Mouse (Mus musculus) c-Kit-positive CD71-negative TER-119-negative erythroid progenitor cells, embryonic 14.5 days (primary cell): ENCODE measurements around the gene Il27ra.
A peak's percentile ranks its signal among the peaks of the same experiment; 100 is the strongest.

ENCODE experiments used
- DNase-seq: peaks from one replicate; pipeline ENCODE4 v3.0.0-alpha.2; 2013; ENCODE audit warnings: low read depth

Il27ra gene

DNA sequence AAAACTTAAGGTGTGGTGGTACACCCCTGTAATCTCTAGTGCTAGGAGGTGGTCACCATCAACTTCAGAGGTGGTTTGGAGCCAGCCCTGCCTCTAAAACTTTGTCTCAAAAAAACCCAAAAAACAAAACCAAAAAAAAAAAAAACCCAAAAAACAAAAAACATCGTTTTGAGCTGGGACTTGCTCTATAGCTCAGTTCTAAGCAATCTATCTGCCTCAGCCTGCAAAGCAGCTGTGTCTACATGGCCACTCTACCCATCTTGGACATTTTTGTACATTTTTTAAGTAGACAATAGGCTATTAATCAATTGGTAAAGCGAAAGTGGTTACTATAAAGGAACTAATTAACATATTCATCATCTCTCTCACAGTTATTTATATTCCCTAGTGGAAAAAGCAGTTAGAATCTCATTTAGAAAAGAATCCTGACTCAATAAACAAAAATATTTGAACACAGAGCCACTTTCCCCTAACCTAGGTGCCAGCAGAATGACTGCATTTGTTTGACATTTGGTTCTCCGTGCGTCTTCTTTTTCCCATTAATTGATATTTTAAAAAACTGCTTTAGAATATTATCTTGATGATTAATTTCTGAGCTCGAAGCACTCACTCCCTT, 23.2 kb upstream of the Il27ra start:
- no peak for DNase-seq

DNA sequence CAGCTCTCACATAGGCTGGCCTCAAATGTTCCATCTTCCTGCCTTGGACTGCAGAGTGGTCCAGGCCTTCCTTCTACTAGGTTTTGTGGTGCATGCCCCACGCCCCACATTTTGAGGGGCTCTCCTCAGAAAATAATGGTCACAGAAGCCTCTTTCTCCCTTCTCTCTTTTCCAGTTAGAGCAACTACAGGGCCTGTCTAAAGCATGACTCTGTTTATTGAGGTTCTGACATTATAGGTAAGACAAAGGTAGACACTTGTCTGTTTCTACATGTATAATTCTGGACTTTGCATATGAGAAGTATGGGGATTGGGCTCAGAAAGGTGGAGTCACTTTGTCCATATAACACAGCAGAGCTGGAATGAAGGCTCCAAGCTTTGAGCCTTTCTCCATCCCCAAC, 22.6 kb upstream of the Il27ra start, which contains the start of gene Gm10643:
Gene Gm10643, minus strand, starts transcription at position 101 of the 400 bp plus-strand sequence.
- no peak for DNase-seq

DNA sequence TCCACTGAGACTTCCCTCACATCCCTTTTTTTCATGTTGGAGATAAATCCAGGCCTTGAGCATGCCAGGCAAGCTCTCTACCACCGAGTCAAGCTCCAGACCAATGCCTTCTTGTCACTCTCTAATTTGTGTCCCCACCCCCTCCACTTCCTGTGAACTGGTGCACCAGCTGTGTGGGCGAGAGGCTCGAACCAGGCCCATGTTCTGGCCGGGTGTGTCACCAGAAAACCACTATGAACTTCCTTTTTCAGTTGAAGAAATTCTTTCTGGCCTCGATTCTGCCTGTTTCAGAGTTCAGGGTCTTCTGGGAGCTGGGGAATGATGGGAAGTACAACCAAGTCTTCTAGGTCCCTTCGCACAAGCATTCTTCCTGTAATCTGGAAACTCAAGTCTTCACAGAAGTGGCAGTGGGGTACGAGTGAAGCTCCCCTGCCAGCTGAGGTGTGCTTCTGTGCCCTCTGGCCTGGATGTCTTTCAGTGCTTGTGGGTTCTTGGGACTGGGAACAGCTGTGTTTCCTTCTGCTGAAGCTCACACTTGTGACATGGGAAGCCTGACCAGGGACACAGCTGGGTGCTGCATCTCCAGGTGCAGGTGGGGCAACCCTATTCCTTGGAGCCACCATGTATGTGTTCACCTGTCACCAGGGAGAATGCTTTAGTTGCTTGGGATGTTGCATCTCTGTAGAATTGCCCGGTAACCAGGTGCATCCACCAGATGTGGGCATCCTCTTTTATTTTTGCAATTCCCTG, 21.6 kb upstream of the Il27ra start:
- DNase-seq: no peak

DNA sequence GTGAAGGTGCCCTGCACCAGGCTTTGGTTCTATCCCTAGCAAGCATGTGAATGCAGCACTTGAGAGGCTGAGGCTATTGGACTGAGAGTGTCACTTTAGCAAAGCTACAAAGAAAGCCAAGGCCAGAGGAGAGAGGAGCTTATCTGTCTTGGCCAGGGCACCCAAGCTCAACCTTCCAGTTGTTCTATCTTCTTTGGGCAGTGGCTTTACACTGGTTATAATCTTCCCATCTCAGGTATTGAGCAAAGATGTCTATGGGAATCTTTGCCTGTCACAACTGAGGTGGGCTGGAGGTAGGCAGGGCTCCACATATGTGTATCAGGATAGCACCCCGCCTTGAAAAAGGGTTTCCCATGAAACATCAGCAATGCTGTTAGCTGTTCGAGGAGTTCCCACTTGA, 17.9 kb upstream of the Il27ra start:
- DNase-seq: no peak

DNA sequence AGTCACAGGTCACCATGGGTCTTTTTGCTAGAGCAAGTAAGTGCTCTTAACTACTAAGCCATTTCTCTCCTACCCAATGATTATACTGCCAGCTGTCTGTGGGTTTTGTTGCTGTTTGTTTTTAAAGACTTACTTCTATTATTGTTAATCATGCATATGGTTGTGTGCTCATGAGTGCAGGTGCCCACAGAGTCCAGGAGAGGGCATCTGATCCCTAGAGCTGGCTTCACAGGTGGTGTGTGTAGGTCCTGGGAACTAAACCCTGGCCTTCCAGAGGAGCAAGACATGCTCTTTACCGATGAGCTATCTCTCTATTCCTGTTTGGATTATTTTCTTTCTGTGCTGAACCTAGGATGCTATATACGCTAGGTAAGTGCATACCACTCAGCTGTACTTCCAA, 16.8 kb upstream of the Il27ra start:
- DNase-seq: no peak

DNA sequence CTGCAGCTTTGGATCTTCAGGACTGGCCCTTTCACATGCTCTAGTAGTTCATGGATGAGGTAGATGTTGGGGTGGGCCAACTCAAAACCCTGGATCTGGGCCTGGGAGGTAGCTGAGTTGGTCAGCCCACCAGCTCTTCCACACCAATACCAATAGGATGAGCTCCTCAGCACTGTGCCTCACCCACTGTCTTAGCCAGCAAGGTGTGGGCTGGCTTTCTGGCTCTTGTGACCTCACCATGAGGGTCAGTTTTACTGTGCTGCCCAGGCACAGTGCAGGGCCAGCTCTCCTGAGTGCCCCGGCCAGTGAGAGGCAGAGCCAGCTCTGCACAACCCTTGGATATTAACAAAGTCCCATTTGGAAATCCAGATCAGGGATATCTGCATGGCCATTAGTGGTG, 15.4 kb upstream of the Il27ra start:
- DNase-seq: no peak

DNA sequence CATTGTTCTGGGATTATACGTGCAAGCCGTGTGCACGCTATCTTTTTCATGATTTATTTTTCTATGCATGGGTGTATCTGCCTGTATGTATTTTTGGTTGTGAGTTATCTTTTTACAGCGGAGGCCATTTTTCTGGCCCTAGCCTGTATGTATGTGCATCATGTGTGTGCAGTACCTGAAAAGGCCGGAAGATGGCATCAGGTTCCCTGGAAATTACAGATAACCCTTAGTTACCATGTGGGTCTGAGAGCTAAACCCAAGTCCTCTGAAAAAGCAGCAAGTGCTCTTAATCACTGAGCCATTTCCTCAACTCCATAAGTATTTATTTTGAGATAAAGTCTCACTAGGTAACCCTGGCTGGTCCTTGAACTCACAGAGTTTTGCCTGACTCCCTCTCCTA, 10.8 kb upstream of the Il27ra start:
- no peak for DNase-seq

DNA sequence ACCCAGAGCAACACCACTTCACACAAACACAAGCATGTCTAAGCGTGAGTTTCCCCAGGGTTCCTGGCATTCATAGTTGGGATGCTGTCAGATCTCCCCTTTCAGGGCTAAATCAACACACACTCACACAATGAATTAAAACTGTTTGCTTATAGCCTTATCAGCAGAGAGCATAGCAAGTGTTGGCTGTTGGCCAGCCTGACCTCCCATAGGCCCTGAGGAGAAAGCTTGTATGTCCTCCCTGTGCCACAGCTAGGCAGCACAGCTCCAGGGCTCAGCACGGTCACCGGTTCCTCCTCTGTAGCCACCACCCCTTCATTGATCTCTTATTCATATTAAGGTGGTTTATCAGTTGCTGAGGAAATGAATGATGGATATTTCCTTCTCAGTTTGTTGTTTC, 10.4 kb upstream of the Il27ra start:
- no peak for DNase-seq

DNA sequence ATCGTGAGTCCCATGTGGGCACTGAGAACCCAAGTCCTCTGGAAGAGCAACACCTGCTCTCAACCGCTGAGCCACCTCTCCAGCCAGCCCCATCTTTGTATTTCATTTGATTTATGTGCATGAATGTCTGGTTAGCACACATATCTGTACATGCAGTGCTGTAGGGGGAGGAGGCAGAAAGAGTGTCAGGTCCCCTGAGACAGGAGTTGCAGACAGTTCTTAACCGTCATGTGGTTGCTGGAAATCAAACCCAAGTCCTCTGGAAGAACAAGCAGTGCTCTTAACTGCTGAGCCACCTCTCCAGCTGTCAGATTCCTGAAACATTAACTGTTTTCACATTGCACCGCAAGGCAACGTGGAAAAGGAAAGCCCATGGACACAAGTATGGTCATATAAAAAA, 5.8 kb upstream of the Il27ra start:
- no peak for DNase-seq

DNA sequence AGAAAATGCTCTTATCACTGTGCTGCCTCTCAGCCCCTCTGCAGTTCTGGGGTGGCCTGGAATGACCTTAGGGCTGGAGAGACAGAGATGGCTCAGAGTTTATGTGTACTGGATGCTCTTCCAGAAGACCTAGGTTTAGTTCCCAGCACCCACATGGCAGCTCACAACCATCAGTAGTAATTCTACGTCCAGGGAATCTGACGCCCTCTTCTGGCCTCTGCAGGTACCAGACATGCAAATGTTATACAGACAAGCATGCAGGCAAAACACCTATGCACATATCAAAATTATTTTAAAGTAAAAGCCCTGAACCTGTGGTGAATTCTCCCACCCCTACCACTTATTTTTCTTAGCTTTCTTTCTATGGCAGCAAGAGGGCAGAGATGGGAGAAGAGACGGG, 4.1 kb upstream of the Il27ra start:
- DNase-seq: no peak

DNA sequence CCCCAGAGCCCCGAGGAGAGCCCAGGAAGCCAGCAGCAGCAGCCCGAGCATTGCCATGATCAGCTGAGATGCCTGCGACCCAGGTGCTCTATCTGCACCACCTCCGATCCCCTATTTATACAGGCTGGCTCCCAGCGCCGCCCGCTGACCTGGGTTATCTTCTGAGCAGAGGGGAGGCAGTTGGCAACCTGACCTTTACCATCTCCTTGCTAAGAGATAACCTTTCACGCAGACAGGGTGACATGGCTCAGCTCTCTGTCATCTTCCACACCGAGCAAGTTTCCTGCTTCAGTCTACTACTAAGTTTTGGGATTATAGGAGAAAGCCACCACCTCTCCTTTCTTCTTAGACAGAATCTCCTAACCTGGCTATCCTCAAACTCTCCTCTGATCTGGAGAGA, 2.5 kb upstream of the Il27ra start, which contains the start of gene Rln3:
Gene Rln3, minus strand, starts transcription at position 101 of the 400 bp plus-strand sequence.
- no peak for DNase-seq

DNA sequence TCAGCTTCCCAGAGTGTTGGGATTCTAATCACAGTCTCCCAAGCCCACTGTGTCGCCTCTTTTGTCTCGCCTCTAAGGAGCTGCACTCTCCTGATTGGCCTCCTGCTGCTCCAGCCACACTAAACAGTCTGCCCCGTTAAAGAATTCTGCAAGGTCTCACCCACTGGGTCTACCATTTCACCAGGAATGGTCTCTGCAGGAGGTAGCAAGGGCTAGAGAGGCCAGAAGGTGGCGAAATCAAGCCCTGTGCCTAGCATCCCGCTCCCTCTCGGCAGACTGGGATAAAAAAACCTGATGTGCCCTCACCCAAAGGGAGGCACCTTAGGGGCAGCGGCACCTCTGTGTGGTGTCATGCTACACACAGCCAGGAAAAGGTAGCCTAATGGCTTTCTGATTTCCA, 1.7 kb upstream of the Il27ra start:
- no peak for DNase-seq

DNA sequence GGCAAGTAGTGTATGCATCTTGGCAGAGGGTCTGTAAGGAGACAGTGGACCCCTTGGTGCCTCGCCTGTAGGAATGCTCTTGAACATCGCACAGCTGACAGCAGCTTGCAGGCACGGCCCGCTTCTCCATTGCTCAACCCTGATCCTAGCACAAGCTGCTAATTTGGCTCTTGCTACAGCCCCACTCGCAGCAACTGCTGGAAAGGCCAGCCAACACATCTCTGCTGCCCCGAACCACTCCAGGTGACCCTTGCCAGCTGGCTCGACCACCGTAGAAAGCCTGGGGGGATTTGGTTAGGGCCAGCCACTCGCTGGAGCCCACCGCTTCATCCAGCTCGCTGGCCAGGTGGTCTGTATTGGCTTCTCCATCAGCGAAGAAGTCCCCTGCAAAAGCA, 556 bp upstream of the Il27ra start:
- DNase-seq: no peak

DNA sequence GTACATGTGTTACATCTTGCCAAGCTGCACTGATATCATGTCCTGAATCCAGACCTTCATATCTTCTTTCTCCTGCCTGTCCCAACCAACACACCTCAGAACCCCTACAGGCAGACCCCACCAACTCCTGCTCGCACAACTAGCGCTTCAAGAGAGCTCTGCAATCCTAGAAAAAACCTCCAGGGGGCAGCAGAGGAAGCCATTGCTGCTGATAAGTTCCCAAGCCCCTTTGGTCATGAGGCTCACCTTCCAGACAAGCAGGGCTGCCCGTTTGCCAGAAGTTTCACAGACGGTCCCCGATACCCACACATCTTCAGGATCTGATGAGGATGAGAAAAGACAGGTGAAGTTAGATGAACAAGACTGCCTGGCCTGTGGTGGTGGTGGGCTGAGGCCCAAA, 3.3 kb downstream of the Il27ra start:
- peak; percentile 78 for DNase-seq

DNA sequence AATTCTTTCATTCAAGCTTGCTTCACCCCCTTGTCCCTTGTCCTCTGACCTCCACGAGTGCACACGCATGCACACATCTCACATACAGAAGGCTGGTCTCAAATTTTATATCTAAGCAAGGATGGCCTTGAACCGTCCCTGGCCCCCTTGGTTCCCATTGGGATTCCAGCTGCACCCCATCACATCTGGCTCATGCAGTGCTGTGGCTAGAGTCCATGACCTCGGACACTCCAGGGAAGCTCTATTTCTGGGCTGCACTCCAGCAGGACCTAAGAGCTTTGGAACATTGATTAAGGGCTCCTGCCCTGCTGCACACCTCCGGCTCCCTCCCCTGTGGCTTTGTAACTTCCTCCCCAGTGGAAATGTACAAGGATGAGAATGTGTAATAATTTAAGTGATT, 4.4 kb downstream of the Il27ra start:
- no peak for DNase-seq

DNA sequence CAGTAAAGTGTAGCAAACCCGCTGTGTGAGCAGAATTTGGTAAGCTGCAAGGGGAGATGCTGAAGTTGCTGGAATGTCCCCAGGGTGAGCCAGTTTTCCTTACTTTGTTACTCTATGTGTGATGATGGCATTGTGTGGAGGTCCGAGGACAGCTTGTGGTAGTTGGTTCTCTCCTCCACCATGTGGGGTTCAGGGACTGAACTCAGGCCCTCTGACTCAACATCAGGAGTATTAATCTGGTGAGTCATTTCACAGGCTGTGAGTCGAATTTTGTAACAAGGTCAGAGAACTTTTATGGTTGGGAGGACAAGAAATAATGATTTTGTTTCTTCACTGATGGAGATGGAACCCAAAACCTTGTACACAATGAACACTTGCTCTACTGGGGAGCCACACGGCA, 9.6 kb downstream of the Il27ra start:
- no peak for DNase-seq

DNA sequence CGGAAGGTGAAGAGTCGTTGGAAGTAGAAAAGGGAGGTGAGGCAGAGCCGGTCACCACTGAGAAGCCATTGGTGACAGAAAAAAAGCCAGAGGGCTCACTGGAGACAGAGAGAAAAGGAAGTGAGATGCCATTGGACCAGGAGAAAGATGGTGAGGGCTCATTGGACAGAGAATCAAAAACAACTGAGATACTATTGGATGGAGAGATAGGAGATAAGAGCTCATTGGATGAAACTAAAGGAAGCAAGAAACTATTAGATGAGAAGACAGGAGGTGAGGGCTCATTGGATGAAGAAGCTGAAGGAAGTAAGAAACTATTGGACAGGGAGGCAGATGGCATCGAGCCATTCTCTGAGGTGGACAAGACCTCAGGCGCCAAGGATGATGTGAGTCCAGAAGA, 13.1 kb downstream of the Il27ra start:
- DNase-seq: no peak

DNA sequence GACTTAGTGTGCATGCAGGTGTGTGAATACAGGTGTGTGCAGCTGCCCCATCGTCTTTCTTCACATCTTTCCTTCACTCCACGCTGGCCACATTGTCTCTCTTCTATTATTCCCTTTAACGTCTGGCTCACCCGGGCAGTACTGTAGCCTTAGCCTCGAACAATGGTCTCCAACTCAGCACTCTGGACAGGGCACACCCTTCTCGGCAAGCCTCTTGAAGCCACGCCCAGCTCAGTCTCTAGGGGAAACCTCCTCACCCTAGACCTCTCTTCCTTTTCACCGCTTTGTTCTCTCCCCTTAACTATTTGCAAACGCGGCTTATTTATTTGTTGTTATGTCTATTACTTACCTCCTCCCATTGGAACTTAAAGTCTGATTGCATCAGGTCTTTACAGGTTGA, 14.9 kb downstream of the Il27ra start:
- DNase-seq: peak; percentile 49

DNA sequence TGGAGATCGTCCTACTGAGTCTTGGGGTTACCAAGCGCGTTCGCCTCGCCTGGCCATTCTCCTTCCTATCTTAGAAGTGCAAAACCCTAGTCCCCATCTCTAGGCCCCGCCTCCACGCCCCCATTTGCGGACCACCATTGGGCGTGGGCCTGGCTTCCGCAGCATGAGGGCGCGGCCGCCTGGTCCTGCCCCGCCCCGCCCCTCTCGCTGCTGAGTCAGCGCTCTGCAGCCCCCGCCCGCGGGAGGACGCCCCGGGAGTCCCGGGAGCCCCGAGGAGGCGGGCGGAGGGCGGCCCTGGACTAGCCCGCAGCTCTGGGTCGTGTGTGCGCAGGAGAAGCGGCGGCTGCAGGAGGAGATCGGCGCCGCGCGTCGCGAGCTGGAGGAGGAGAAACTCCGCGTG, 16.5 kb downstream of the Il27ra start:
- no peak for DNase-seq

DNA sequence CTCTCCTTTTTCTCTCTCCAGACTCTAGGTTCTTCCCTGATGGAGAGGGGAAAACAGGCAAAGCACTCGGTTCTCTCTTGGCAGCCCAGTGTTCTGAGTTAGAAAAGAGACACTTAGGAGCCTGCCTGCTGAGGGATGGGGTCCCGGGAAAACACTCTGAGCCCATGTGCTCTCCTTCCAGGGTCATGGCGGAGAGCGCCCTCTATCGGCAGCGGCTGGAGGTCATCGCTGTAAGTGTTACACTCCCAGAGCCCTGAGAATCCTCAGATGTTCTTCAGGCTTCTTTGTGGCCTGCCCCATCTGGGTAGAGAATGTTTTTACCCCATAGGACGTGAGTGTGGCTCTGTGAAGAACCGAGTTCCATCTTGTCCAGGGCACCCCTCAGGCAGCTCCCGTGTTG, 18.2 kb downstream of the Il27ra start:
- peak; percentile 54 for DNase-seq

DNA sequence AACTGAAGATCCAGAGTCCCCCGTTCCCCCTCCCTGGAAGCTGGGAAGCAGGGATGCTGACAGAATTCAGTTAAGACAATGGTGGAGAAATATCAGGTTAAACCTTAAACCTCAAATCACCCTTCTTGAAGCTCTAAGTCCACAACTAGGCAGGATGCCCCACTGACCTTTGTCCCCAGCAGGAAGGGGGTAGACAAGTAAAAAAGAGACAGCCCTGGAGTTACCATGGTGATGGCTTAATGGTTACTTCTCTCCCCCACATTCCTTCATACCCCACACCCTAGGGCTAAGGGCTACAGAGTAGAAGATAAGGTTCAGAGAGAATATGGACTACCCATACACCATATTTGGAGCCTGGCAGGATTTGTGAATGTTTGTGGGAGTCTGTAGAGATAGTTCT, 18.8 kb downstream of the Il27ra start:
- DNase-seq: no peak

DNA sequence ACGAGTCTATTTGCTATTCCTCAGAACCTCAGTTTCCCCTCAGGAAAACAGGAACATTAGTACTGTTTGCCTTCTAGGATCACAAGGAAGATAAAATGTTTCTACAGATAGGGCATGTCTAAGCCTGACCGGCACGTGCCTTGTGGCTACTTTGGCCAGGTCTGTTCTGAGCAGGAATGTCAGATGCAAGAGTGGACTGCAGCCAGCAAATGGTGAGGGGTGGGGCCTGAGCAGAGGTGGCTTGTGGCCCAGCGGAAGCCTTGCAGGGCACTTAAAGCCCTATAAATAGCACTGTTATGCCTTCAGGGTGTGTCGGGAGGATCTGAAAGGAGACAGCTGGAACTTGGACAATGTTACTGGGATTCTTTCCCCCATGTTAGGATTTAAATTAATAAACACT, 19.3 kb downstream of the Il27ra start:
- DNase-seq: no peak

DNA sequence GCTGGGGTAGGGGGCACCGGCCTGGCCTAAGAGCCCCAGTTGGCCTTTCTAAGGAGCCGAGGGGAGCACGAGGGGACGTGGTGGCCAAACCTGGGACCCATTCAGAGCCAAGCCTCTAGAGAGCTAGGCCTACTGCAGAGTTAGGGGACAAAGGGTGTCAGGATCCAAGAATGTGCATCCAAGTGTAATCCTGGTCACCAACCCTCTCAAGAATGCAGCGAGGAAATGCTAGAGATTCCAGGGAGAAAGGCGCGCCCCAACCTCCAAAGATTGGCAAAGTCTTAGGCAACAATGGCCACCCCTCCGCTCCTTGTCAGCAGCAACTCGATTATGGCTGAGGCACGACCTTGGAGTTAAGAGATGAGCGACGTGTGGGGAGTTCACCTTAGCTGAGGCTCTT, 20.8 kb downstream of the Il27ra start:
- DNase-seq: no peak

DNA sequence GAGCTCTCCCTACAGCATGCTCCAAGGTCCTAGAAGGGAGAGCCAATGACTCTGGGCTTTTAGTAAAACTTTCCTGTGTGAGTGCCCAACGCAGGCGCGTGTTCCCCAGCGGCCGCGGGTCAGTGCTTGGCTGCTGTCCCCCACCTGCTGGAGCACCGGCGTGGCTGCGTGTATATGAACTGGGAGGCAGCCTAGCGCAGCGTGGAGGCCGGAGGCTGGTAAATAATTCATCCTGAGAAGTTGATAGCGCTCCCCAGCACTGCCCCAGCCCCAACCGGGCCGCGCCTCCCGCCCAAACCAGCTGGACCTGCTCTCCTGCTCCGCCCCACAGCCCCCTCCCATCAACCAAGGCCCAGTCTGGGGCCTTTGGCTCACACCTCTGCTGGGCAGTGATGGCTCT, 21.3 kb downstream of the Il27ra start, which contains the start of gene Palm3:
Gene Palm3, plus strand, starts transcription at position 376 of the 400 bp plus-strand sequence.
- no peak for DNase-seq
